ENCODE assay signal across 9 mouse cellular contexts in the genomic region with DNA sequence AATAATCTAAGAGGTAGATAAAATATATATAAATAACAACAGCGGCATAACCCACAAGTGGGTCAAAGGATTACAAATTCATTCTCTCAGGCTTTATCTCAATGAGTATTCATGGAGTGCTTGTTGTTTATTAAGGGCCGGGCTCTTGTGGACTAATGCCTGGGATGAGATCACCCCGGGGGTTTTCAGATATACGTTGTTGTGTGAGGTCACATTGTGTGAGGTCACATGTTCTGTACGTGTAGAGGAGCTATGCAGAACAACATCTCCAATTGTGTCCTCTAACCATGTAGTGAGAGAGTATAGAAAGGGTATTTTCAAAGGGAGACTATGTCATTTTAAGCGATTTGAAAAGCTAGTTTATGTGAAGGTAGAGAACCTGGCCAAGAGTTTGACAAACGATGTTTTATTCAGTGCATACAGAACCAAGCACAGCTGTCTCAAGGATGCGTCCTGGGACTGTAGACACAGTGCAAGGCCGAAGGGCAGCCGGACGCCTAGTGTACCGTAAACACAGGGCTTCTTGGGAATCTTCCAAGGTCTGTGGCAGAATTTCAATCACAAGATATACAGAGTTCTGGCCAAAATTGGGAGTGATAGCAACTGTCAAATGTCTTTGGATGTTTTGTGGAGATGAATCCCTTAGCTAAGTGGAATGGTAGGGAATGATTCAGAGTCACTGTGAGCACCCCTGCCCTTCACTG.
DNase-seq lines count a peak whose midpoint lies in the region; ATAC-seq lines count a peak whose summit lies in the region.
"Had no signal": no experiment of that assay in that cellular context is flagged by ENCODE, and none has a peak within 500 bp of the region (broad histone marks: within the 10 kb centered on the region; RNA-seq: fewer than 3 reads in every experiment).

No protein-coding gene starts in this region.

- DNase-seq in hindbrain, embryonic 11.5 days (ENCODE audit: low spot score): no peak
- DNase-seq in MN1 (ENCODE audit: low spot score): peak; percentile 78
- DNase-seq in adrenal gland, postnatal 10 days: peak; percentile 75
- DNase-seq in lung, postnatal 10 days: peak; percentile 87
- DNase-seq in thymus, adult 18-20 months: no peak
- no peak for DNase-seq in gastrocnemius, postnatal 10 days

- H3K4me2 ChIP-seq in hindbrain, embryonic 15.5 days: peak overlapping the region; percentile 23; the same call in 1 of the 2 replicates
- no peak overlapping the region for H3K4me2 ChIP-seq in hindbrain, embryonic 11.5 days (replicated peaks; ENCODE audit: low read depth, low read length)
- H3K4me2 ChIP-seq: liver, embryonic 15.5 days had no signal

- no peaks in the 10 kb centered on the region for H3K27me3 ChIP-seq in hindbrain, embryonic 15.5 days
- H3K27me3 ChIP-seq in hindbrain, embryonic 11.5 days (ENCODE audit: control insufficient read depth, insufficient read depth, low read length): no peaks in the 10 kb centered on the region
- H3K27me3 ChIP-seq: liver, embryonic 15.5 days had no signal

- H3K36me3 ChIP-seq in hindbrain, embryonic 15.5 days: no peaks in the 10 kb centered on the region
- H3K36me3 ChIP-seq in hindbrain, embryonic 11.5 days (ENCODE audit: control insufficient read depth, insufficient read depth, low read length): no peaks in the 10 kb centered on the region
- H3K36me3 ChIP-seq: liver, embryonic 15.5 days had no signal

- H3K4me3 ChIP-seq in hindbrain, embryonic 15.5 days: no peak overlapping the region
- H3K4me3 ChIP-seq in hindbrain, embryonic 11.5 days (ENCODE audit: low read depth, low read length): no peak overlapping the region
- H3K4me3 ChIP-seq: liver, embryonic 15.5 days had no signal

- ATAC-seq in hindbrain, embryonic 15.5 days (ENCODE audit: low FRiP score, low read depth): peak; percentile 65; the same call in 1 of the 2 replicates
- ATAC-seq in hindbrain, embryonic 11.5 days (ENCODE audit: low FRiP score): no peak
- no peak for ATAC-seq in megakaryocyte, adult 5-6 weeks (ENCODE audit: poor library complexity, severe bottlenecking)

- H3K9me3 ChIP-seq in hindbrain, embryonic 15.5 days: no peaks in the 10 kb centered on the region
- no peaks in the 10 kb centered on the region for H3K9me3 ChIP-seq in hindbrain, embryonic 11.5 days (ENCODE audit: control insufficient read depth, low read length)
- H3K9me3 ChIP-seq: liver, embryonic 15.5 days had no signal

- peaks cover 20% of the 10 kb centered on the region for H3K4me1 ChIP-seq in hindbrain, embryonic 15.5 days (replicated peaks)
- H3K4me1 ChIP-seq in hindbrain, embryonic 11.5 days (replicated peaks; ENCODE audit: control insufficient read depth, insufficient read depth, low read length): no peaks in the 10 kb centered on the region
- H3K4me1 ChIP-seq: liver, embryonic 15.5 days had no signal

- 45% methylated on average over 12 of the region's 12 CpGs for WGBS in hindbrain, embryonic 15.5 days
- WGBS in hindbrain, embryonic 11.5 days: 83% methylated on average over 12 of the region's 12 CpGs

- H3K9ac ChIP-seq in hindbrain, embryonic 15.5 days: no peak overlapping the region
- no peak overlapping the region for H3K9ac ChIP-seq in hindbrain, embryonic 11.5 days (ENCODE audit: low read depth, low read length)
- H3K9ac ChIP-seq: liver, embryonic 15.5 days had no signal

- no peak overlapping the region for H3K27ac ChIP-seq in hindbrain, embryonic 15.5 days (replicated peaks)
- H3K27ac ChIP-seq in hindbrain, embryonic 11.5 days (ENCODE audit: low read depth, low read length): no peak overlapping the region
- H3K27ac ChIP-seq: liver, embryonic 15.5 days had no signal

Comparison
In these comparisons a context has a peak if more than half of its experiments do, and no peak if none do; other contexts are left out.
1. DNase-seq: peak in MN1 (single experiment), adrenal gland, postnatal 10 days (single experiment) and lung, postnatal 10 days (single experiment); none in hindbrain, embryonic 11.5 days (single experiment), thymus, adult 18-20 months (0 of 2) and gastrocnemius, postnatal 10 days (single experiment).